Mouse (Mus musculus): Measurements from ENCODE around the gene Srp54b.
"Not testable (repeated sequence)": the region's sequence is repeated elsewhere in the genome, so short reads cannot be mapped to it uniquely, and the experiment has no call there.

The Srp54b gene

DNA sequence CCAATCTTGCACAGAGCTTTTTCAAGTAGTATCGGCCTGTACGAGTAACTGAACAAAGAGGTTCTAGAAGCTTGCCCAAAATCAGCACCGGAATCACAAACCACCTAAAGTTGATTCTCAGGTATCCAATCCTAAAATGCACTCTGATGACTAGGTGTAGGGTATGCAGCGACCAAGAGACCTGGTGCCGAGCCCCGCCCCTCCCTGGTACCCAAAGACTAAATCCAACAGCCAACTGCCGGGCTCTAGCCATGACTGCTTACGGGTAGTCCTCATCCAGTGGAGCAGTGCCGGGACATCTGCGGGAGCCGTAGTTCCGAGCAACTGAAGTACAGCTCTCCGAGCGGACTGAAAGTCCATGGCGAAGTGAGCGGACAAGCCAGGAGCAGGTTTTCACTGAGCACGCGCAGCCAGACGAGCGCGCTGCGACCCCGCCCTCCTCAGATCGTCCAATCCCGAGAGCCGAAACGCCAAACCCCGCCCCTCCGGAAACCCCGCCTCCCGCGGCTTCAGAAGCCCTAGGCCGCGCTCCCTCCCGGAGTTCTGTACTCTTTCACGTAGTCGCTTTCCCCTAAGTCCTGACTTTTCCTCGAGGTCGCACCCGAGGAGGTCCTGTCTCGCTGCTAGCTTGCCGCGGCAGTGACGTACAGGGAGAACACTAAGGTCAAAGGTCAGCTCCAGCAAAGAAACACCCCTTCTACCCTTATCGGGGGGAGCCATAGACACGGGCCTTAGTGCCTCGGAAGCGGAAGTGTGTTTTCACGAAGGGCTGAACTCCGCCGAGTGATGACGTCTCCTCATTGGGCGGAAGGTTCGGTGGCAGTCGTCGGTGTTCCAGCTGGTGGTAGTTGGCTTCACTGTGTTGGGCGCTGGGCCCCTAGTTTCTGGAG, at the start of gene Srp54b:
Srp54b (plus strand) TSS at position 546 of the 890 bp plus-strand sequence.
- in situ Hi-C loops (cut with MboI; ENCODE audit: low pct_unique_long_range_greater_than_20kb in 1 of 2, low sequenced_read_pairs in 2 of 2, unreplicated experiment in 1 of 2), result not testable (repeated sequence)

DNA sequence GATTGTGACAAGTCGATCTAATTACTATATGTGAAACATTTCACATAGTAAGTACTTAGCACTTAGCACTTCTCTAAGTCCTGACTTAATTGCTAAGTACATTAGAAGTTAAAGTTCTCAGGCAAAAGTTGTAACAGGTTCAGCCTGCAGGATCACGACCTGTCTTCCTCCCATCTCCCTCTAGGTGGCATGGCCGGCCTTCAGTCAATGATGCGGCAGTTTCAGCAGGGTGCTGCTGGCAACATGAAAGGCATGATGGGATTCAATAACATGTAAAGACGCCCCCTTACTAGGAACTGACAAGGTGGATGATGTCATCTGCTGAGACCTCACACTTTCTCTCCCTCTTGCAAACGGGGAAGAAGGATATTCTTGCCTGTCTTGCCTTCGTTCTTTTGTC, 42.3 kb upstream of the Srp54b start:
- in situ Hi-C loops (cut with MboI; ENCODE audit: low pct_unique_long_range_greater_than_20kb in 1 of 2, low sequenced_read_pairs in 2 of 2, unreplicated experiment in 1 of 2), result not testable (repeated sequence)

DNA sequence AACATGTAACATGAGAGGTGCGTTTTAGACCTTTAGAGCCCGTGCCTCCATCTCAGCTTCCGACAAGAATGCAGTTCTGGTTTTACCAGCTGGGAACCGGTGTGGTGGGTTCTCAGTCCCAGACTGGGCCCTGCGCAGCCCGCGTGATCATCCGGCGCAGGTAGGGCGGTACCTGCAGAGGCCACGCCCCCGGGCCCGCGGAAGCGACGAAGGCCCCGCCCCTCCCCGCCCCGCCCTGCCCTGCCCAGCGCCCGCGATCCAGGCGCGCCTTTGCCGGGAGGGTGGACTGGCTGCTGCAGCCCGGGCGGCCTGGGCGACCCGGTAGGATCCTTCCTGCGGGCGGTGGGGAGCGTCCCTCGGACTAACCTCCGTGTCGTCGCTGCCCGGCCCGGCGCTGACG, 30.7 kb upstream of the Srp54b start, which contains the start of gene Fam177a:
Fam177a (plus strand) TSS at position 228 of the 400 bp plus-strand sequence.
- in situ Hi-C loops (cut with MboI; ENCODE audit: low pct_unique_long_range_greater_than_20kb in 1 of 2, low sequenced_read_pairs in 2 of 2, unreplicated experiment in 1 of 2), result not testable (repeated sequence)

DNA sequence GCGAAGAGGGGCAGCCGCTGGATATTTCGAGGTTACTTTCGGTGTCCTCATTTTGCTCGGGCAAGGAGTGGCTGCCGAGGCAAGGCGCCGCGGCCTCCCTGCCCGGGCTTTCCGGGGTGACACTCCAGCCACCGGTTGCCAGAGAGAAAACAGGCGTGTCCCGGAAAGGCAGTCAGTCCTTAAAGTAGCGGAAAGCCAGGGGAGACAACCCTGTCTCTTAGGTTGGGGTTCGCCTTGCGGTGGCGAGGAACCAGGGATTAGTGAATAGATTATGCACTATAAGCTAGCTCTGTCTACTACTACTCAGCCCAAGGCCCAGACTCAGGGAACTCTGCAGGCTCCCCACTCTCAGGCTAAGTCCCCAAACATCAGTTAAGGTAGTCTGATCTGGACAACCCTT, 30.2 kb upstream of the Srp54b start:
- in situ Hi-C loops (cut with MboI; ENCODE audit: low pct_unique_long_range_greater_than_20kb in 1 of 2, low sequenced_read_pairs in 2 of 2, unreplicated experiment in 1 of 2), result not testable (repeated sequence)

DNA sequence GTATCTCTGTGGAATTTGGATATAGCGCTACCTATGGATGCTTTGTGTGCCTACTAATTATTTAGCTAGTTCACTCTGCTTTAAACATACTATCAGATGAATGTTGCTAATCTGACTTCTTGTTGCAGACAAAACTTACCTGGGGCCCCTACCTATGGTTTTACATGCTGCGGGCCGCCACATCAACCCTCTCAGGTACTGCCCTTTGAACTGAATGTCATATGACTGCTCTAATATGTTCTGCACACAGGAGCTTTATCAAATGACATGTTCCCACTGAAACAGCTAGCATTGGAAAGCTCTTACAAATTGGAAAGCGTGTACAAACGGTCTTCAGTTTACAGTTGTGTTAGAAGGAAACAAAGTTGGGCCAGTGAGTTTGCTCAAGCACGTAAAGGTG, 19.4 kb upstream of the Srp54b start:
- in situ Hi-C loops (cut with MboI; ENCODE audit: low pct_unique_long_range_greater_than_20kb in 1 of 2, low sequenced_read_pairs in 2 of 2, unreplicated experiment in 1 of 2), result not testable (repeated sequence)

DNA sequence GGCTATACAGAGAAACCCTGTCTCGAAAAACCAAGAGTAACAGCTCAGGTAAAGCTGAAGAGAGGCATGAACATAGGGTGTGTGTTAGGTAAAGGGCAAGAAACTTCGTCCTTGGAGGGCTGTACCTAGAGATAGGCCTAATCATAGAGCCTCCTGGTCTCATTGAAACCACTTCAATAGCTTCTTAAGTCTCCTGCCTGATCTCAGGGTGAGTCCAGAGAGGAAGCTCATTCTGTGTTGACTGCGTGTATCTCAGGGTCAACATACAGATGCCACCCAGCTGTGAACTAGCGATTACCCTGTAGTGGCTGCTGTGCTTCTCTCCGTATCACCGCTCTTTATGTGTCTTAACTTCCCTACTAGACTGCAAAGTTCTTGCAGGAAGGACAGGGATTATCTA, 17.0 kb upstream of the Srp54b start:
- in situ Hi-C loops (cut with MboI; ENCODE audit: low pct_unique_long_range_greater_than_20kb in 1 of 2, low sequenced_read_pairs in 2 of 2, unreplicated experiment in 1 of 2), result not testable (repeated sequence)

DNA sequence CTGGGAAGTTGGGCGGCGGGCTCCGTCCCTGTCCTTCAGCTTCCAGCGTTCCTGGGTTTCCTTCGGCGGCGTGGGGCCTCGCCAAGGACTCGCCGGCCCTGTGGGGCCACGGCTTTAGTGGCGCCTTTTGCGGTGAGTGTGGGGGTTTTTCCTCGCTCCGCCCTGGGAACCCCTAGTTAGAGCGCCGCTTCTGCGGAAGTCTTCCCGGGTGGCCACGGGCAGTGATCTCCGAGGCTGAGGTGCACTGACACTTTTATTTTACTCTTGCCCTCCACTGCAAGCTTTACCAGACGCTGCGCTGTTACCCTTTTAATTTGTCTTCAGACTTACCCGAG, 512 bp downstream of the Srp54b start:
- in situ Hi-C loops (cut with MboI; ENCODE audit: low pct_unique_long_range_greater_than_20kb in 1 of 2, low sequenced_read_pairs in 2 of 2, unreplicated experiment in 1 of 2), result not testable (repeated sequence)

DNA sequence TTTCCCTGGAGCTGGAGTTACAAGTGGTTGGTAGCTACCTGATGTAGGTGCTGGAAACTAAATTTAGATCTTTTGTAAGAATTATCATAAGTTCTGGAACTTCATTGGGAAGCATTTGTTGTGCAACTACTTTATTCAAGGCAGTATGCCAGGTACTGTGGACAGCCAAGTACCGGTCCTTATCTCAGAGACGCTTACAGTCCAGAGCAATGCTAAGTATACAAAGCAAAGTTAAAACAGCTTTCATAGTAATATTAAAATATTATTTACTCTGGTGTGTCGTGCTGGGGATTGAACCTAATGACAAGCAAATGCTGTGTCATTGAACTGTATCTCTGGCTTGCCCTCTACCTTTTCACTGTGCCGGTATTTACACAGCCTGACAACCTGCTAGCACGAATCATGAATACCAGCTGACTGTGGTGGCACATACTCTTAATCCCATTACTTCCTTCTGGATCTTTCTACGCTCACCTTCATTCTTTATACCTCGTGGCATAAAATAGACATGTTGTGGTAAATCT, 12.2 kb downstream of the Srp54b start:
- in situ Hi-C loops (cut with MboI; ENCODE audit: low pct_unique_long_range_greater_than_20kb in 1 of 2, low sequenced_read_pairs in 2 of 2, unreplicated experiment in 1 of 2), result not testable (repeated sequence)

DNA sequence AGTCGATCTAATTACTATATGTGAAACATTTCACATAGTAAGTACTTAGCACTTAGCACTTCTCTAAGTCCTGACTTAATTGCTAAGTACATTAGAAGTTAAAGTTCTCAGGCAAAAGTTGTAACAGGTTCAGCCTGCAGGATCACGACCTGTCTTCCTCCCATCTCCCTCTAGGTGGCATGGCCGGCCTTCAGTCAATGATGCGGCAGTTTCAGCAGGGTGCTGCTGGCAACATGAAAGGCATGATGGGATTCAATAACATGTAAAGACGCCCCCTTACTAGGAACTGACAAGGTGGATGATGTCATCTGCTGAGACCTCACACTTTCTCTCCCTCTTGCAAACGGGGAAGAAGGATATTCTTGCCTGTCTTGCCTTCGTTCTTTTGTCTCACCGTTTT, 32.8 kb downstream of the Srp54b start:
- in situ Hi-C loops (cut with MboI; ENCODE audit: low pct_unique_long_range_greater_than_20kb in 1 of 2, low sequenced_read_pairs in 2 of 2, unreplicated experiment in 1 of 2), result not testable (repeated sequence)

DNA sequence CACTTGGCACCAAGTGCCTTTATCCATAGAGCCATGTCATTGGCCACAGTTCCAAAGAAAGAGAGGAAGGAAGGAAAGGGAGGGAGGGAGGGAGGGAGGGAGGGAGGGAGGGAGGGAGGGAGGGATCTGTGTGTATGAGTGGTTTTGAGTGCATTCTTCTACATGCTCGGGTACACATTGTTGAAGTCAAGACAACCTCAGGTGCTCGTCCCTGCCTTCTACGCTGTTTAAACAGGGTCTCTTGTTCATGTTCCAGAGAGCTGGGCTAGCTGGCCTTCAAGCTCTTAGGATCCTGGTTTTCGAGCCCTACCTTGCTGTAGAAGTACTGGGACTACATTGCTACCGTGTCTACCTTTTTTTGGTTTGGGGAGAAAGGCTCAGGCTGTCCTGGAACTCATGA, 34.2 kb downstream of the Srp54b start:
- in situ Hi-C loops (cut with MboI; ENCODE audit: low pct_unique_long_range_greater_than_20kb in 1 of 2, low sequenced_read_pairs in 2 of 2, unreplicated experiment in 1 of 2), result not testable (repeated sequence)

DNA sequence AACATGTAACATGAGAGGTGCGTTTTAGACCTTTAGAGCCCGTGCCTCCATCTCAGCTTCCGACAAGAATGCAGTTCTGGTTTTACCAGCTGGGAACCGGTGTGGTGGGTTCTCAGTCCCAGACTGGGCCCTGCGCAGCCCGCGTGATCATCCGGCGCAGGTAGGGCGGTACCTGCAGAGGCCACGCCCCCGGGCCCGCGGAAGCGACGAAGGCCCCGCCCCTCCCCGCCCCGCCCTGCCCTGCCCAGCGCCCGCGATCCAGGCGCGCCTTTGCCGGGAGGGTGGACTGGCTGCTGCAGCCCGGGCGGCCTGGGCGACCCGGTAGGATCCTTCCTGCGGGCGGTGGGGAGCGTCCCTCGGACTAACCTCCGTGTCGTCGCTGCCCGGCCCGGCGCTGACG, 44.4 kb downstream of the Srp54b start, which contains the start of gene 1700047I17Rik2:
1700047I17Rik2 (plus strand) TSS at position 287 of the 400 bp plus-strand sequence.
- in situ Hi-C loops (cut with MboI; ENCODE audit: low pct_unique_long_range_greater_than_20kb in 1 of 2, low sequenced_read_pairs in 2 of 2, unreplicated experiment in 1 of 2), result not testable (repeated sequence)

DNA sequence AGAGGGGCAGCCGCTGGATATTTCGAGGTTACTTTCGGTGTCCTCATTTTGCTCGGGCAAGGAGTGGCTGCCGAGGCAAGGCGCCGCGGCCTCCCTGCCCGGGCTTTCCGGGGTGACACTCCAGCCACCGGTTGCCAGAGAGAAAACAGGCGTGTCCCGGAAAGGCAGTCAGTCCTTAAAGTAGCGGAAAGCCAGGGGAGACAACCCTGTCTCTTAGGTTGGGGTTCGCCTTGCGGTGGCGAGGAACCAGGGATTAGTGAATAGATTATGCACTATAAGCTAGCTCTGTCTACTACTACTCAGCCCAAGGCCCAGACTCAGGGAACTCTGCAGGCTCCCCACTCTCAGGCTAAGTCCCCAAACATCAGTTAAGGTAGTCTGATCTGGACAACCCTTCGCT, 44.9 kb downstream of the Srp54b start:
- in situ Hi-C loops (cut with MboI; ENCODE audit: low pct_unique_long_range_greater_than_20kb in 1 of 2, low sequenced_read_pairs in 2 of 2, unreplicated experiment in 1 of 2), result not testable (repeated sequence)

DNA sequence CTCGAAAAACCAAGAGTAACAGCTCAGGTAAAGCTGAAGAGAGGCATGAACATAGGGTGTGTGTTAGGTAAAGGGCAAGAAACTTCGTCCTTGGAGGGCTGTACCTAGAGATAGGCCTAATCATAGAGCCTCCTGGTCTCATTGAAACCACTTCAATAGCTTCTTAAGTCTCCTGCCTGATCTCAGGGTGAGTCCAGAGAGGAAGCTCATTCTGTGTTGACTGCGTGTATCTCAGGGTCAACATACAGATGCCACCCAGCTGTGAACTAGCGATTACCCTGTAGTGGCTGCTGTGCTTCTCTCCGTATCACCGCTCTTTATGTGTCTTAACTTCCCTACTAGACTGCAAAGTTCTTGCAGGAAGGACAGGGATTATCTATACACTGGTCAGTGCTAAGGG, 58.0 kb downstream of the Srp54b start:
- in situ Hi-C loops (cut with MboI; ENCODE audit: low pct_unique_long_range_greater_than_20kb in 1 of 2, low sequenced_read_pairs in 2 of 2, unreplicated experiment in 1 of 2), result not testable (repeated sequence)

DNA sequence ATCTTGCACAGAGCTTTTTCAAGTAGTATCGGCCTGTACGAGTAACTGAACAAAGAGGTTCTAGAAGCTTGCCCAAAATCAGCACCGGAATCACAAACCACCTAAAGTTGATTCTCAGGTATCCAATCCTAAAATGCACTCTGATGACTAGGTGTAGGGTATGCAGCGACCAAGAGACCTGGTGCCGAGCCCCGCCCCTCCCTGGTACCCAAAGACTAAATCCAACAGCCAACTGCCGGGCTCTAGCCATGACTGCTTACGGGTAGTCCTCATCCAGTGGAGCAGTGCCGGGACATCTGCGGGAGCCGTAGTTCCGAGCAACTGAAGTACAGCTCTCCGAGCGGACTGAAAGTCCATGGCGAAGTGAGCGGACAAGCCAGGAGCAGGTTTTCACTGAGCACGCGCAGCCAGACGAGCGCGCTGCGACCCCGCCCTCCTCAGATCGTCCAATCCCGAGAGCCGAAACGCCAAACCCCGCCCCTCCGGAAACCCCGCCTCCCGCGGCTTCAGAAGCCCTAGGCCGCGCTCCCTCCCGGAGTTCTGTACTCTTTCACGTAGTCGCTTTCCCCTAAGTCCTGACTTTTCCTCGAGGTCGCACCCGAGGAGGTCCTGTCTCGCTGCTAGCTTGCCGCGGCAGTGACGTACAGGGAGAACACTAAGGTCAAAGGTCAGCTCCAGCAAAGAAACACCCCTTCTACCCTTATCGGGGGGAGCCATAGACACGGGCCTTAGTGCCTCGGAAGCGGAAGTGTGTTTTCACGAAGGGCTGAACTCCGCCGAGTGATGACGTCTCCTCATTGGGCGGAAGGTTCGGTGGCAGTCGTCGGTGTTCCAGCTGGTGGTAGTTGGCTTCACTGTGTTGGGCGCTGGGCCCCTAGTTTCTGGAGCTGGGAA, 75.0 kb downstream of the Srp54b start, which contains the start of gene Srp54c:
Srp54c (plus strand) TSS at position 543 of the 894 bp plus-strand sequence.
- in situ Hi-C loops (cut with MboI; ENCODE audit: low pct_unique_long_range_greater_than_20kb in 1 of 2, low sequenced_read_pairs in 2 of 2, unreplicated experiment in 1 of 2), result not testable (repeated sequence)

DNA sequence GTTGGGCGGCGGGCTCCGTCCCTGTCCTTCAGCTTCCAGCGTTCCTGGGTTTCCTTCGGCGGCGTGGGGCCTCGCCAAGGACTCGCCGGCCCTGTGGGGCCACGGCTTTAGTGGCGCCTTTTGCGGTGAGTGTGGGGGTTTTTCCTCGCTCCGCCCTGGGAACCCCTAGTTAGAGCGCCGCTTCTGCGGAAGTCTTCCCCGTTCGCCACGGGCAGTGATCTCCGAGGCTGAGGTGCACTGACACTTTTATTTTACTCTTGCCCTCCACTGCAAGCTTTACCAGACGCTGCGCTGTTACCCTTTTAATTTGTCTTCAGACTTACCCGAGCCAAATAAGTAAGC, 75.6 kb downstream of the Srp54b start:
- in situ Hi-C loops (cut with MboI; ENCODE audit: low pct_unique_long_range_greater_than_20kb in 1 of 2, low sequenced_read_pairs in 2 of 2, unreplicated experiment in 1 of 2), result not testable (repeated sequence)

All from mouse embryonic stem cell (cell line).